Mouse (Mus musculus): ENCODE measurements at regions not wholly inside any gene's neighbourhood (a gene's known extent, or its start where the extent isn't known, plus 50 kb on each side); places are given as distances from the start of the nearest gene placed in this dataset.

DNA sequence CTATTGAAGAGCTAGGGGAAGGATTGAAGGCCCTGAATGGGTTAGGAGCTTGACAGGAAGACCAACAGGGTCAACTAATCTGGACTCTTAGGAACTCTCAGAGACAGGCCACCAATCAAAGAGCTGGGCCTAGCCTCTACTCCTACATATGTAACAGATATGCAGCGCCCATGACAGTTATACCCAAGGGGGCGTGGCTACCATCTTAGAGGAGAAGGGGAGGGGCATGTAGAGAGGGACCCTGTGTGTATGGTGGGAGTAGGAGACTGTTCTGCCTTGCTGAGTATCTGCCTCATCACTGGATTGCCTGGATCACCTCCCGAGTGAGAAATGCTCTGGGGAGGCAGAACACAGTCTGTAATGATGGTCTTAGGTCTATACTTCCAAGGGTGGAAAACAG is 1701.5 kb upstream of the Pcdh20 start:
- Histone ChIP-seq H3K27me3 (no peaks in the 10 kb centered on the region), H3K9ac (no peak overlapping the region), H3K36me3 (no peaks in the 10 kb centered on the region), H3K4me2 (no peak overlapping the region), H3K4me3 (no peak overlapping the region), H3K9me3 (no peaks in the 10 kb centered on the region), H3K27ac (no peak overlapping the region), H3K4me1 (replicated peaks) (no peaks in the 10 kb centered on the region)
- no peak for ATAC-seq (ENCODE audit: low FRiP score)
- WGBS = 76% methylated on average over 3 of the region's 3 CpGs
